Mouse (Mus musculus): Measurements from ENCODE around the gene Bcap31. TPM values are rescaled to one million over a fixed set of nuclear protein-coding genes. Genes with fewer than 3 reads are reported as not detected.

Gene Bcap31
- polyA plus RNA-seq, 1 experiment from 2014 or later: 112 TPM

GRCm38 (mm10) chrX:73690917-73691629, 24.9 kb downstream of the Bcap31 start:
- Histone ChIP-seq H3K4me2 (ENCODE audit: low read depth, low read length) (no peak overlapping the region), H3K9me3 (ENCODE audit: control insufficient read depth, low read length) (no peaks in the 10 kb centered on the region), H3K27me3 (ENCODE audit: control insufficient read depth, insufficient read depth, low read length) (no peaks in the 10 kb centered on the region), H3K4me1 (ENCODE audit: control insufficient read depth, insufficient read depth, low read length) (no peaks in the 10 kb centered on the region), H3K4me3 (ENCODE audit: low read depth, low read length) (no peak overlapping the region), H3K36me3 (ENCODE audit: control insufficient read depth, insufficient read depth, low read length) (no peaks in the 10 kb centered on the region), H3K9ac (replicated peaks; ENCODE audit: low read depth, low read length) (no peak overlapping the region), H3K27ac (ENCODE audit: low read depth, low read length) (no peak overlapping the region)
- peak; percentile 51; the same call in 1 of the 2 replicates for ATAC-seq (ENCODE audit: low read depth)
- WGBS: 74% methylated on average over 5 of the region's 5 CpGs

DNA sequence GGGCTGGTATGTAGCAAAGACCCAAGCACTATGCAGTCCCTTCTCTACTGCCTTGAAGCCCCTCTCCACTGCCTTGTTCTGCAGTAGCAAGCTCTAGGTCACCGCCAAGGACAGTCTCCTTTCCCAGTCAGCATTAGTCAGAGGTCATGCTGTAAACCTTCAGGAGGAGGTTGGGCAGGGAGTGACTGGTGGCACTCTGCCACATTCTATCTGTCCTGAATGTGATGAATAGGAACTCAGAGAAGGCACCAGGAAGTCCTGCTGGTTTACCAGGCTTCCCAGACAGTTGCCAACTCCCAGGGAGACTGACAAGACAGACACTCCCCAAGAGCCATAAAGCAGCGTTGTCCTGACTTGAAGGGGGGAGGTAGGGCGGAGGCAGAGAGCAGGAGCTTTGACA, 30.3 kb downstream of the Bcap31 start:
- no peak overlapping the region for H3K9ac ChIP-seq (replicated peaks; ENCODE audit: low read depth, low read length)
- no peaks in the 10 kb centered on the region for H3K9me3 ChIP-seq (ENCODE audit: control insufficient read depth, low read length)
- no peak overlapping the region for H3K4me3 ChIP-seq (ENCODE audit: low read depth, low read length)
- H3K4me1 ChIP-seq (ENCODE audit: control insufficient read depth, insufficient read depth, low read length): no peaks in the 10 kb centered on the region
- no peak for ATAC-seq (ENCODE audit: low read depth)
- no peak overlapping the region for H3K27ac ChIP-seq (ENCODE audit: low read depth, low read length)
- WGBS: 59% methylated on average over 3 of the region's 3 CpGs
- H3K36me3 ChIP-seq (ENCODE audit: control insufficient read depth, insufficient read depth, low read length): no peaks in the 10 kb centered on the region
- no peak overlapping the region for H3K4me2 ChIP-seq (ENCODE audit: low read depth, low read length)
- H3K27me3 ChIP-seq (ENCODE audit: control insufficient read depth, insufficient read depth, low read length): no peaks in the 10 kb centered on the region

DNA sequence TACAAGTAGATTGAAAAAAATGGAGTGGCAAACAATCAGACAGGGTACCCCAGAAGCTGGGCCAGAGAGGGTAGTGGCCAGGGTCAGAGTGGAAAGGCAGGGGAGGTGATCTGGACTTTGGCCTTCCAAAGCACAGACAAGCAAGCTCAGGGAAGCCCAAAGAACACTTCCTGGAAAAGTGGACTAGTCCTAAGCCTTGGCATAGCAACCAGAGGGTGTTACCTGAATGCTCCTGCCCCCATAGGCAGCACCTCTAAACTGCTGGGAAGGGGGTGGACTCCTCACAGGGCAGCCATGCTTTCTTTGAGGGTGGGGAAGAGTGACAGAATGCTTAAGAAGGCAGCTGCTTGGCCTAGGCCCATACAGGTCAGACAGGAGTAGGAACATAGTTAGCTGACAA, 31.0 kb downstream of the Bcap31 start:
- no peak for ATAC-seq (ENCODE audit: low read depth)
- no peaks in the 10 kb centered on the region for H3K4me1 ChIP-seq (ENCODE audit: control insufficient read depth, insufficient read depth, low read length)
- no peaks in the 10 kb centered on the region for H3K9me3 ChIP-seq (ENCODE audit: control insufficient read depth, low read length)
- H3K27ac ChIP-seq (ENCODE audit: low read depth, low read length): no peak overlapping the region
- no peaks in the 10 kb centered on the region for H3K27me3 ChIP-seq (ENCODE audit: control insufficient read depth, insufficient read depth, low read length)
- H3K4me2 ChIP-seq (ENCODE audit: low read depth, low read length): no peak overlapping the region
- no peaks in the 10 kb centered on the region for H3K36me3 ChIP-seq (ENCODE audit: control insufficient read depth, insufficient read depth, low read length)
- H3K4me3 ChIP-seq (ENCODE audit: low read depth, low read length): no peak overlapping the region
- no peak overlapping the region for H3K9ac ChIP-seq (replicated peaks; ENCODE audit: low read depth, low read length)

GRCm38 (mm10) chrX:73684156-73684555, 31.8 kb downstream of the Bcap31 start:
- no peak overlapping the region for H3K27ac ChIP-seq (ENCODE audit: low read depth, low read length)
- H3K4me1 ChIP-seq (ENCODE audit: control insufficient read depth, insufficient read depth, low read length): no peaks in the 10 kb centered on the region
- no peak overlapping the region for H3K4me2 ChIP-seq (ENCODE audit: low read depth, low read length)
- 94% methylated on average over 2 of the region's 2 CpGs for WGBS
- H3K36me3 ChIP-seq (ENCODE audit: control insufficient read depth, insufficient read depth, low read length): no peaks in the 10 kb centered on the region
- ATAC-seq (ENCODE audit: low read depth): no peak
- no peaks in the 10 kb centered on the region for H3K27me3 ChIP-seq (ENCODE audit: control insufficient read depth, insufficient read depth, low read length)
- no peak overlapping the region for H3K4me3 ChIP-seq (ENCODE audit: low read depth, low read length)
- H3K9me3 ChIP-seq (ENCODE audit: control insufficient read depth, low read length): no peaks in the 10 kb centered on the region
- H3K9ac ChIP-seq (replicated peaks; ENCODE audit: low read depth, low read length): no peak overlapping the region

GRCm38 (mm10) chrX:73676668-73677067, 39.3 kb downstream of the Bcap31 start:
- Histone ChIP-seq H3K27ac (ENCODE audit: low read depth, low read length) (no peak overlapping the region), H3K4me1 (ENCODE audit: control insufficient read depth, insufficient read depth, low read length) (peaks cover 7% of the 10 kb centered on the region; the same call in 1 of the 2 replicates), H3K9ac (replicated peaks; ENCODE audit: low read depth, low read length) (no peak overlapping the region), H3K4me2 (ENCODE audit: low read depth, low read length) (no peak overlapping the region), H3K9me3 (ENCODE audit: control insufficient read depth, low read length) (no peaks in the 10 kb centered on the region), H3K4me3 (ENCODE audit: low read depth, low read length) (no peak overlapping the region), H3K36me3 (ENCODE audit: control insufficient read depth, insufficient read depth, low read length) (0 out of 2 replicates have a peak, but pooled peaks cover 3% of the 10 kb centered on the region), H3K27me3 (ENCODE audit: control insufficient read depth, insufficient read depth, low read length) (no peaks in the 10 kb centered on the region)
- 93% methylated on average over 4 of the region's 4 CpGs for WGBS
- ATAC-seq (ENCODE audit: low read depth): no peak

DNA sequence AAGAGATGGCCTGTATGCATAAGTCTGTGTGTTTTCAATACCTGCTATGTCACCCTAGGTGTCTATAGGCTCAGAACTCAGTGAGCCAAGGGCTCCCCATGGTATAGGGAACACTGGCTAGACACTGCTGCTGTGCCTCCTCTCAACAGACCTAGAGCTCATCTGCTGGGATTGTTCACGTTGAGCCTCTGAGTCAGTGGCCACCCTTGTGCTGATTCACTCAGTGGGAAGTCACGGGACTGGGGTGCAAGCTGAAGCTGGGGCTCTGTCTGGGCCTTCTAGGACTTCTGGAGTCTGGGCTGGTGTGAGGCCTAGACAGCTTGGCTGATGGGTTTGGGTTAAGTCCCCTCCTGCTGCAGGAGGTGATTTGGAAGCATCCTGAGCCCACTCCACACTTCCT, 40.7 kb downstream of the Bcap31 start:
- Histone ChIP-seq H3K27me3 (ENCODE audit: control insufficient read depth, insufficient read depth, low read length) (no peaks in the 10 kb centered on the region), H3K9me3 (ENCODE audit: control insufficient read depth, low read length) (no peaks in the 10 kb centered on the region), H3K4me2 (ENCODE audit: low read depth, low read length) (peak overlapping the region; percentile 57), H3K27ac (ENCODE audit: low read depth, low read length) (no peak overlapping the region), H3K4me3 (ENCODE audit: low read depth, low read length) (peak overlapping the region; percentile 50; the same call in 1 of the 2 replicates), H3K9ac (replicated peaks; ENCODE audit: low read depth, low read length) (no peak overlapping the region), H3K36me3 (ENCODE audit: control insufficient read depth, insufficient read depth, low read length) (0 out of 2 replicates have a peak, but pooled peaks cover 3% of the 10 kb centered on the region), H3K4me1 (ENCODE audit: control insufficient read depth, insufficient read depth, low read length) (peaks cover 7% of the 10 kb centered on the region; the same call in 1 of the 2 replicates)
- no peak for ATAC-seq (ENCODE audit: low read depth)
- 60% methylated on average over 2 of the region's 2 CpGs for WGBS

DNA sequence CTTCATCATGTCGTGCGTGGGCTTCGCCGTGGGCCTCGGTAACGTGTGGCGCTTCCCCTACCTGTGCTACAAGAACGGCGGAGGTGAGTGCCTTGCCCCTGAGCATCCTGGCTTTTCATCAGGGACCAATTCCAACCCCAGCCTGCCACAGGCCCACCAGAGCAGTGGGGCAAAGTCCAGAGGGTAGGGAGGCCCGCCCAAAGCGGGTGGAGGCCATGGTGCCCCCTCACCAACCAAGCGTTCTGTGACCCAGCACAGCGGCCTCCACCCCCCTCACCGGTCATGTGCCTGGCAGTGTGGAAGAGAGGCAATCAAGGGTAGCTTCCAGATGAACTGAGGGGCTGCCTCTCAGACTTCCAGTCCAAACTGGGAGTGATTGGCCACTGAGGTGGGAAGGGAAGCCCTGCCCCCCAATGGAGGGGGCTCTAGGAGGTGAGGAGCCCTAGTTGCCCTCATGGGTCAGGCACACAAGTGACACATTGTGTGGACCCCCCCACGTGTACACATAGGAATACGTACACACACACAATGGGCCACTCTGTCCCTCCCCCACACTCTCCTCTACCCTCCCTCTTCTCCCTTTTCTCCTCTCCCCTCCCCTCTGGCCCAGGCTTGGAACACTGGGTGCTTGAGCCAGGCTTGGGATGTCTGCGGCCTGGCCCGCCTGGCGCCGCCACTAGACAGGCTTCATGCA, 41.9 kb downstream of the Bcap31 start:
- ATAC-seq (ENCODE audit: low read depth): peak; percentile 21
- Histone ChIP-seq H3K4me3 (ENCODE audit: low read depth, low read length) (peak overlapping the region; percentile 50), H3K27me3 (ENCODE audit: control insufficient read depth, insufficient read depth, low read length) (no peaks in the 10 kb centered on the region), H3K9me3 (ENCODE audit: control insufficient read depth, low read length) (no peaks in the 10 kb centered on the region), H3K27ac (ENCODE audit: low read depth, low read length) (peak overlapping the region; percentile 34; the same call in 1 of the 2 replicates), H3K36me3 (ENCODE audit: control insufficient read depth, insufficient read depth, low read length) (0 out of 2 replicates have a peak, but pooled peaks cover 3% of the 10 kb centered on the region), H3K4me1 (ENCODE audit: control insufficient read depth, insufficient read depth, low read length) (peaks cover 7% of the 10 kb centered on the region; the same call in 1 of the 2 replicates), H3K4me2 (ENCODE audit: low read depth, low read length) (peak overlapping the region; percentile 57), H3K9ac (replicated peaks; ENCODE audit: low read depth, low read length) (peak overlapping the region; percentile 70)
- 28% methylated on average over 20 of the region's 20 CpGs for WGBS

DNA sequence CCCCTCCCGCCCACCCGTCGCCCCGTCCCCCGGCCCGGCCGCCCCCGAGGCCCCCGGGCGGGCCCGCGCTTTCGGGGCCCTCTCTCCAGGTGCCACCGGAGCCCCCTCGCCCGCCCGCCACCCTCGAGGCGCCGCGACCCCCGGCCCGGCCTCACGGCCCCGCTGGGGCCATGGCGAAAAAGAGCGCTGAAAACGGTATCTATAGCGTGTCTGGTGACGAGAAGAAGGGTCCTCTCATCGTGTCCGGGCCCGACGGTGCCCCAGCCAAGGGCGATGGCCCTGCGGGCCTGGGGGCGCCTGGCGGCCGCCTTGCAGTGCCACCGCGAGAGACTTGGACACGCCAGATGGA, 42.4 kb downstream of the Bcap31 start:
- Histone ChIP-seq H3K9ac (replicated peaks; ENCODE audit: low read depth, low read length) (peak overlapping the region; percentile 70), H3K4me2 (ENCODE audit: low read depth, low read length) (peak overlapping the region; percentile 57), H3K4me3 (ENCODE audit: low read depth, low read length) (peak overlapping the region; percentile 50), H3K36me3 (ENCODE audit: control insufficient read depth, insufficient read depth, low read length) (0 out of 2 replicates have a peak, but pooled peaks cover 3% of the 10 kb centered on the region), H3K27me3 (ENCODE audit: control insufficient read depth, insufficient read depth, low read length) (no peaks in the 10 kb centered on the region), H3K27ac (ENCODE audit: low read depth, low read length) (peak overlapping the region; percentile 34; the same call in 1 of the 2 replicates), H3K9me3 (ENCODE audit: control insufficient read depth, low read length) (no peaks in the 10 kb centered on the region), H3K4me1 (ENCODE audit: control insufficient read depth, insufficient read depth, low read length) (peaks cover 7% of the 10 kb centered on the region; the same call in 1 of the 2 replicates)
- ATAC-seq (ENCODE audit: low read depth): peak; percentile 7
- WGBS: 28% methylated on average over 17 of the region's 42 CpGs
